Mouse (Mus musculus) midbrain, embryonic 16.5 days (tissue): ENCODE results near the gene 1700010B08Rik. TPM values are rescaled to one million over a fixed set of nuclear protein-coding genes. Genes with fewer than 3 reads are reported as not detected.
"Not testable (repeated sequence)": the region's sequence is repeated elsewhere in the genome, so short reads cannot be mapped to it uniquely, and the experiment has no call there.

Experiments
- ATAC-seq: fragments of 200-750 bp; cut with Nextera tagmentation; 2 replicates; pipeline ENCODE4 v1.8.0; 2017; ENCODE audit warnings: moderate TSS enrichment
- H3K27ac ChIP-seq: fragments of 300-500 bp; sonication (generic); 2 replicates; pipeline ENCODE4 v1.5.1; 2014; ENCODE audit warnings: mild to moderate bottlenecking, low read length, mixed read lengths
- H3K27me3 ChIP-seq: fragments of 300-500 bp; sonication (generic); 2 replicates; pipeline ENCODE4 v1.6.1; 2014; ENCODE audit warnings: low read depth, low read length, mixed read lengths; ENCODE audit not compliant: control insufficient read depth, insufficient read depth
- H3K36me3 ChIP-seq: fragments of 300-500 bp; sonication (generic); 2 replicates; pipeline ENCODE4 v1.6.1; 2014; ENCODE audit warnings: mild to moderate bottlenecking, low read length, moderate library complexity, mixed read lengths; ENCODE audit not compliant: control insufficient read depth, insufficient read depth
- H3K4me1 ChIP-seq: fragments of 300-500 bp; sonication (generic); 2 replicates; pipeline ENCODE4 v1.6.1; 2014; ENCODE audit warnings: mild to moderate bottlenecking, low read length, mixed read lengths; ENCODE audit not compliant: control insufficient read depth, insufficient read depth
- H3K4me2 ChIP-seq: fragments of 300-500 bp; sonication (generic); 2 replicates; pipeline ENCODE4 v1.6.1; 2014; ENCODE audit warnings: mild to moderate bottlenecking, low read length, mixed read lengths
- H3K4me3 ChIP-seq: fragments of 300-500 bp; sonication (generic); 2 replicates; pipeline ENCODE4 v1.5.1; 2014; ENCODE audit warnings: low read depth, mild to moderate bottlenecking, low read length, moderate library complexity, mixed read lengths
- H3K9ac ChIP-seq: fragments of 300-500 bp; sonication (generic); 2 replicates; pipeline ENCODE4 v1.6.1; 2014; ENCODE audit warnings: low read depth, low read length, mixed read lengths
- H3K9me3 ChIP-seq: fragments of 300-500 bp; sonication (generic); replicated peaks from 2 replicates; pipeline ENCODE4 v1.6.1; 2014; ENCODE audit warnings: mild to moderate bottlenecking, low read length, mixed read lengths; ENCODE audit not compliant: control insufficient read depth, poor library complexity, severe bottlenecking
- WGBS: fragments of 180-500 bp; shearing (Covaris S2); extraction: QIAGEN DNeasy Blood & Tissue Kit; methylation state at CpG from one replicate; pipeline ENCODE4 v1.1.7; 2014; 5-methylcytosine and 5-hydroxymethylcytosine counted together
- polyA plus RNA-seq: library from polyadenylated mRNA; unstranded; fragments of >200 nt; fragmentation: Nextera tagmentation; extraction: Ambion mirVana; gene quantifications from 2 replicates; pipeline ENCODE4 v1.2.1, GENCODE M21; 2015

The 1700010B08Rik gene
- polyA plus RNA-seq: not detected in 2 replicates

GRCm38 (mm10) chr2:173719115-173719514 is at the start of gene 1700010B08Rik:
Gene 1700010B08Rik (plus strand): TSS chr2:173719415.
- H3K9me3 ChIP-seq, H3K4me3 ChIP-seq, H3K27ac ChIP-seq, H3K27me3 ChIP-seq, H3K4me2 ChIP-seq, H3K9ac ChIP-seq, H3K4me1 ChIP-seq, H3K36me3 ChIP-seq, ATAC-seq: not testable (repeated sequence)
- 90% methylated on average over 6 of the region's 7 CpGs for WGBS

DNA sequence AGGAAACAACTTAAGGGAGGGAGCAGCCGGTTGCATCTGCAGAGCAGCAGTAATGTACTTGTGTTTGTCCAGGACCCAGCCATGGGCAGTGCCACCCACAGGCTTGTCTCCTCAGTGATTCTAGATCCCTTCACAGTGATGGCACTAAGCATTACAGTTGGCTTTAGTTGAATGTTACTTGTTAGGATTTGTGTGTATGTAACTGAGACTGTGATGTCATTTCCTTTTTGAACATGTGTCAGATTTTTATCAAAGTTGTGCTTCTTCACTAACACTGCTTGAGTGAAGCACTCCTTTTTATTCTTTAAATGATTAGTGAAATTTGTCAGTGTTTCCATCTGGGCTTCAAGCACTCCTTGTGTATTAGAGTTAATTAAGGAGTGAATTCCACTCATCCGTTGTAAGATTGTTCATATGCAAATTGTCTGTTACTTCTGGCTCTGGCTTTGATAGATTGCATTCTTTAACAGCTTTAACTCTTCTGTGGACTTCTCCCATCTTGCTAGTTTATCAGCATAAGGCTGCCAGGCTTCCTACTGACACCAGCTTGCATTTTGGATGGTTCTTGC is 46.8 kb upstream of the 1700010B08Rik start:
- Histone ChIP-seq H3K9me3 (no peaks in the 10 kb centered on the region), H3K27me3 (no peaks in the 10 kb centered on the region), H3K27ac (no peak overlapping the region), H3K4me2 (no peak overlapping the region), H3K4me3 (no peak overlapping the region), H3K4me1 (no peaks in the 10 kb centered on the region), H3K36me3 (no peaks in the 10 kb centered on the region), H3K9ac (no peak overlapping the region)
- 60% methylated on average over 2 of the region's 2 CpGs for WGBS
- no peak for ATAC-seq

DNA sequence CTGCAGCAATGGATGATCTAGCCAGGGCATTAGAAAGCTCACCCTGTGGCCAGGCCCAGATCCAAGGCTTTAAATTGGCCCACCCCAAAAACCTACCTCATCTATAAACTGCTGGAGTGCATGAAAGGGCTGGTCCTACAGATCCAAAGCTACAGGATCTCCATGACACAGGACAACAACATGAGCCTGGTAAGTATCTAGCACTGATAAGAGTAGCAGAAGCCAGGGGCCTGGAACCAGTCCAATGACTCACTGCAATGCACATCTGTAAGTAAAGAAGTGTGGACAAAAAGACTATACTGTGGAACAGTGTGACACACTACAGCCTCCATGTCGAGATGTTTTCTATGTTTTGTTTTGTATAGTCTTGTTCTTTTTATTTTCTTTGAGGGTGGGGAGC is 45.7 kb upstream of the 1700010B08Rik start:
- no peak for ATAC-seq
- no peaks in the 10 kb centered on the region for H3K36me3 ChIP-seq
- WGBS: 92% methylated on average over 1 of the region's 1 CpGs
- no peaks in the 10 kb centered on the region for H3K9me3 ChIP-seq
- no peaks in the 10 kb centered on the region for H3K27me3 ChIP-seq
- no peak overlapping the region for H3K4me3 ChIP-seq
- no peak overlapping the region for H3K4me2 ChIP-seq
- no peaks in the 10 kb centered on the region for H3K4me1 ChIP-seq
- H3K9ac ChIP-seq: no peak overlapping the region
- no peak overlapping the region for H3K27ac ChIP-seq

GRCm38 (mm10) chr2:173678593-173678992 is 40.6 kb upstream of the 1700010B08Rik start:
- Histone ChIP-seq H3K4me3 (no peak overlapping the region), H3K4me2 (no peak overlapping the region), H3K27ac (no peak overlapping the region), H3K9ac (no peak overlapping the region), H3K36me3 (no peaks in the 10 kb centered on the region), H3K4me1 (no peaks in the 10 kb centered on the region), H3K9me3 (no peaks in the 10 kb centered on the region), H3K27me3 (no peaks in the 10 kb centered on the region)
- ATAC-seq: no peak
- WGBS: 95% methylated on average over 2 of the region's 2 CpGs

DNA sequence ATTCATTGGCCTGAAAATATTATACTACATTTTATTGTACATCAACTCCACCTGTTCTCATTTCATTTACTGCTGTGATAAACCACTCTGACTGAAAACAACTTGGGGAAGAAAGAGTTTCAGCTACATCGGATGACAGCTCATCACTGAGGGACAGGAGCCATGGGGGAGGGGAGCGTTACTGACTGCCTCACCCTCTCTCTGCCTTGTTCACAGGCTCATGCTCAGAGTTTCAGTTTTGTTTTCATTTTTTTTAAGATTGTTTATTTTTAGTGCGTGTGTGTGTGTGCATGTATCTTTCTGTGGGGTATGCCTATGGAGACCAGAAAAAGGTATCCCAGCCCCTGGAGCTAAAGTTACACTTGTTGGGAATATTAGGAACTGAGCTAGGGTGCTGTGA is 40.0 kb upstream of the 1700010B08Rik start:
- no peak for ATAC-seq
- Histone ChIP-seq H3K4me3 (no peak overlapping the region), H3K27ac (no peak overlapping the region), H3K4me2 (no peak overlapping the region), H3K4me1 (no peaks in the 10 kb centered on the region), H3K36me3 (no peaks in the 10 kb centered on the region), H3K9ac (no peak overlapping the region), H3K27me3 (no peaks in the 10 kb centered on the region), H3K9me3 (no peaks in the 10 kb centered on the region)
- WGBS: 75% methylated on average over 3 of the region's 3 CpGs

GRCm38 (mm10) chr2:173680153-173680552 is 39.1 kb upstream of the 1700010B08Rik start:
- 73% methylated on average over 1 of the region's 1 CpGs for WGBS

DNA sequence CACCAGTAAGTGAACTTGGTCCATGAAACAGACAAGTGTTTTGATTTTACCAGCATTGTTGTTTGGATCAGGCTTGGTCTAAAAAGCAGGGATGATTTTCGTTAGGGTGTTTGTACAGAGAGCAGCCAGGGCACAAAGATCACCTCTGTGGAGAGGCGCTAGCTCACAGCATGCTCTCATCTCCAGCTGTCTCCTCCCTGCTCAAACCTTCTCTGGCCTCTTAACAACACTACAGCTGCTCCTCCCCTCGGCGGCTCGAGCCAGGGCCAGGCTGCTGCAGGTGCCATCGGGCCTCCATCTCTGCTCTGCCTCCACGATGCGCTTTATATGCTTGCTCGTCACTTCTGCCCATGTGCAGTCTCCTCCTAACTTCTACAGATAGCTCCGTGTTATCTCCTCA is 36.4 kb upstream of the 1700010B08Rik start:
- no peak overlapping the region for H3K27ac ChIP-seq
- WGBS: 57% methylated on average over 10 of the region's 10 CpGs
- H3K27me3 ChIP-seq: no peaks in the 10 kb centered on the region
- no peaks in the 10 kb centered on the region for H3K4me1 ChIP-seq
- ATAC-seq: no peak
- no peak overlapping the region for H3K4me3 ChIP-seq
- no peaks in the 10 kb centered on the region for H3K36me3 ChIP-seq
- H3K4me2 ChIP-seq: no peak overlapping the region
- H3K9me3 ChIP-seq: no peaks in the 10 kb centered on the region
- H3K9ac ChIP-seq: no peak overlapping the region

More at GRCm38 (mm10) chr2:173680153-173680552, 39.1 kb upstream of the 1700010B08Rik start:
- Histone ChIP-seq H3K27me3 (no peaks in the 10 kb centered on the region), H3K27ac (no peak overlapping the region), H3K36me3 (no peaks in the 10 kb centered on the region), H3K4me1 (no peaks in the 10 kb centered on the region), H3K4me3 (no peak overlapping the region), H3K9me3 (no peaks in the 10 kb centered on the region), H3K4me2 (no peak overlapping the region), H3K9ac (no peak overlapping the region)
- ATAC-seq: no peak

DNA sequence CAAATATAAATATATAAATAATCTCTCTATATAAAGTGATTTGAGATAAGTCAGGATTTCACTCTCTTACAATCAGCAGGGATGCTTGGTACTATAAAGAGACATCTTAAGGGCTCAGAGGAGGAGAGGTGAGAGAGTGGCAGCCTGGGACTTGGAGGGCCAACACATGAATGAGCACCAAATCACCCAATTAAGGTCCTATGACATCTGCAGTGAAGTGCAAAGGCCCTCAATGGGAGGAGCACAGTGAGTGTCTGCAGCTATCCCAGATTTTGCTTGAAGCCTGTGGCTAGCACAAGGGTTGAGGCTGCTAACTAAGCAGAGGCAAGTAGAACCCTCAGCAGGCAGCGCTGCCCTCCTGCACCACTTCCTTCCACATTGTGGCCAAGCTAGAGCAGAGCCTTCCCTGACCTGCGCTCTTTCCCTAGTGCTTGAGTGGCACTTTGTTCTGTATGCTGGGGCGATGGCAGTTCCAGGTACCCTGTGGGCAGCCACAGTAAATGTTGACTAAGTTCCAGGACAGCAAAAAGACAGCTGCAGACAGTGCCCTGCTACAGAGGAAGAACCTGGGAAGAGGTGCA is 33.3 kb upstream of the 1700010B08Rik start:
- Histone ChIP-seq H3K9ac (no peak overlapping the region), H3K27me3 (no peaks in the 10 kb centered on the region), H3K4me3 (no peak overlapping the region), H3K9me3 (no peaks in the 10 kb centered on the region), H3K4me2 (no peak overlapping the region), H3K36me3 (0 out of 2 replicates have a peak, but pooled peaks cover 2% of the 10 kb centered on the region), H3K4me1 (no peaks in the 10 kb centered on the region), H3K27ac (no peak overlapping the region)
- no peak for ATAC-seq
- 95% methylated on average over 3 of the region's 3 CpGs for WGBS

- H3K4me3 ChIP-seq: no peak overlapping the region
- WGBS: 90% methylated on average over 5 of the region's 5 CpGs
- ATAC-seq: no peak
- H3K4me1 ChIP-seq: no peaks in the 10 kb centered on the region
- H3K4me2 ChIP-seq: no peak overlapping the region
- no peaks in the 10 kb centered on the region for H3K9me3 ChIP-seq
- H3K36me3 ChIP-seq: 0 out of 2 replicates have a peak, but pooled peaks cover 2% of the 10 kb centered on the region
- H3K27me3 ChIP-seq: no peaks in the 10 kb centered on the region
- H3K9ac ChIP-seq: no peak overlapping the region
- H3K27ac ChIP-seq: no peak overlapping the region
Measured at GRCm38 (mm10) chr2:173687363-173687762, 31.9 kb upstream of the 1700010B08Rik start.
